Mouse (Mus musculus) c-Kit-positive CD71-positive TER-119-positive erythroid progenitor cells, embryonic 14.5 days (primary cell): ENCODE measurements around the gene 2410004P03Rik.
"Not testable (repeated sequence)": the region's sequence is repeated elsewhere in the genome, so short reads cannot be mapped to it uniquely, and the experiment has no call there.

Experiments
- DNase-seq: peaks from one replicate; pipeline ENCODE4 v3.0.0-alpha.2; 2013; ENCODE audit warnings: low spot score

Gene 2410004P03Rik

DNA sequence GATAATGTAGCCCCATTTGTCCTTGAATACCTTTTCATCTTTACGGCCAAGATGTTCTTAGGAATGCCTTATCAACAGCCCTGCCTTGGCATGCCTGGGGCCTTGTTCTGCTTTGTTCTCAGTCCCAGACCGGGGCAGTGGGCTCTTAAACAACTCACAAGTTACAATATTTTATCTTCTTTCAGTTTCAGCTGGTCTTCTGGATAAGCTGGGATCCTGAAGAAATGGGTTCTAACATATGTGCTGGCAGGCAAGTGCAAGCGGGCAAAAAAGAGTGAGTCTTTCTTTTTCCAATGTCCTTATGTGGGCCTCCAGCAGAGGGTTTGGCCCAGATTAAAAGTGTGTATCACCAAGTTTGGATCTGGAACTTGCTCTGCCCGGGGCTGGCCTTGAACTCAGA is 9.6 kb upstream of the 2410004P03Rik start:
- DNase-seq = not testable (repeated sequence)

DNA sequence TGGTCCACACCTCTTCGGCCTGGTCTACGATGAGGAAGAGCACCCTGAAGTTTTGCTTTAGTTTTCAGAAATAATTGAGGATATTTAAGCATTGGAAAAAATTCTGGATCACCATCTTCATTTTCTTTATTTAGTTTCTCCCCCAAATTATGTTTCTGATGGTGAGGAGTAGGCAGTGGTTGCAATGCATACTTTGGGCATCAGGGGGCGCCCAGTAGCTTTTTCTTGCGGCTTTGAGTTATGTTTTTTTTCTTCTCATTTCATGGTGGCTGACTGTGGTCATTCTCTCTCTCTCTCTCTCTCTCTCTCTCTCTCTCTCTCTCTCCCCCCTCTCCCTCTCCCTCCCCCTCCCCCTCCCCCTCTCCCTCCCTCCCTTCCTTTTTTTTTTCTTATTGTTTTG is 6.9 kb upstream of the 2410004P03Rik start:
- DNase-seq = peak; percentile 38

GRCm38 (mm10) chr12:17015711-17016110 is 4.2 kb upstream of the 2410004P03Rik start:
- DNase-seq = no peak

DNA sequence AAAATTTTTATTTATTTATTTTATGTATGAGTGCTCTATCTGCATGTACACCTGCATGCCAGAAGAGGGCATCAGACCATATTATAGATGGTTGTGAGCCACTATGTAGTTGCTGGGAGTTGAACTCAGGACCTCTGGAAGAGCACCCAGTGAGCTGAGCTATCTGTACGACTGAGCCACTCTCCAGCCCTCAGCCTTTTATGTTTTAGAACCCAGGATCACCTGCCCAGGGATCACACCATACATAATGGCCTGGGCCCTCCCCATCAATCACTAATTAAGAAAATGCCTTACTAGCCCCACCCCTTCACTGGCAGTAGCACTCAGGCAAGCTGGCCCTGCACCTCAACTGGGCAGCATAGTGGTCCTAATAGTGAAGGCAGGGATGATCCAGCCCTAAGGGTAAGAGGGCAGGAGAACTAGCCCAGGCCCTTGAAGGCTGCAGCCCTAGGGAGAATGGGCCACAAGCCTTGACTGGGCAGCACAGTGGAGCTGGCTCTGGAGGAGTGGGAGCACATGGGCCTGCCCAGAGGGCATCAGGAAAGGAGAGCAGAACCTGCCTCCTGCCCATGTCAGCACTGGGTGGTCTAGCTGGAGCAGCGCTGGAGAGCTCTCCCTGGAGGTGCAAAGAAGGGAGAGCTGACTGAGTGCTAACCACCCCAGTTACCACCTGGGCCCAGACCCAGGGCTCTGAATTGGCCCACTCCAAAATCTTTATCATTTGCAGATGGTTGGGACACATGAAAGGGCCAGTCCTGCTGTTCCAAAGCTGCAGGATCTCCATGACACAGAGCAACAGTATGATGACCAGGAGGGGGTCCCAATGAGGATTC is 756 bp upstream of the 2410004P03Rik start:
- DNase-seq = no peak

- DNase-seq = no peak
These were observed 2.1 kb downstream of the 2410004P03Rik start for GRCm38 (mm10) chr12:17009466-17009865.

- DNase-seq = no peak
These were observed 10.3 kb downstream of the 2410004P03Rik start for GRCm38 (mm10) chr12:17001211-17001610.

- DNase-seq = no peak
These were observed 10.9 kb downstream of the 2410004P03Rik start for GRCm38 (mm10) chr12:17000628-17001027.

GRCm38 (mm10) chr12:16999739-17000497 is 11.6 kb downstream of the 2410004P03Rik start, which contains the start of gene Pqlc3:
Gene Pqlc3 (minus strand): TSS chr12:17000408.
- DNase-seq = peak; percentile 83

GRCm38 (mm10) chr12:16999146-16999545 is 12.4 kb downstream of the 2410004P03Rik start:
- no peak for DNase-seq

GRCm38 (mm10) chr12:16996886-16997462 is 14.6 kb downstream of the 2410004P03Rik start:
- DNase-seq = no peak

GRCm38 (mm10) chr12:16996281-16996680 is 15.2 kb downstream of the 2410004P03Rik start:
- DNase-seq = no peak

GRCm38 (mm10) chr12:16994291-16994690 is 17.2 kb downstream of the 2410004P03Rik start:
- no peak for DNase-seq

- DNase-seq = no peak
These were observed 19.2 kb downstream of the 2410004P03Rik start for GRCm38 (mm10) chr12:16992355-16992754.

GRCm38 (mm10) chr12:16991376-16991775 is 20.2 kb downstream of the 2410004P03Rik start:
- DNase-seq = no peak

GRCm38 (mm10) chr12:16985778-16986177 is 25.7 kb downstream of the 2410004P03Rik start:
- DNase-seq = no peak

- DNase-seq = no peak
These were observed 34.4 kb downstream of the 2410004P03Rik start for GRCm38 (mm10) chr12:16977120-16977519.

DNA sequence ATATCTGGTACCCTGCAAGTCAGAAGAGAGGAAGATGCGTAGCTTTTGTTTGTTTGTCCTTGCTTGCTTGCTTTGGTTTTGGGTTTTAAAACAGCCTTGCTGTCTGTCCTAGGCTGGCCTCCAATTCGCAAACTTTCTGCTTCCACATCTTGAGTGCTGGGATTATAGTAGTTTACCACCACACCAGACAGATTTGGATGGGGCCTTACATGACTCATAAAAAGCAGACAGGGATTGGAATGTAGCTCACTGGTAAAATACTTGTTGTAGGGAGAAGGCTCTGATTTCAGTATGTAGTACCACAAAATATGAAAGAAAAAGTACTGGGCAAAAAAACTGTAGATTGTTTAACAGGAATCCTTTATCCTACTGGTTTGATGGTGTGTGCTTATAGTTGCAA is 44.7 kb downstream of the 2410004P03Rik start:
- DNase-seq = no peak

- no peak for DNase-seq
These were observed 48.2 kb downstream of the 2410004P03Rik start for GRCm38 (mm10) chr12:16963354-16963753.

- peak; percentile 18 for DNase-seq
These were observed 52.7 kb downstream of the 2410004P03Rik start for GRCm38 (mm10) chr12:16958851-16959250.
